Mouse (Mus musculus) embryonic fibroblast, embryonic 13.5 days (primary cell): ENCODE data around the gene Cbx7. TPM values are rescaled to one million over a fixed set of nuclear protein-coding genes. Genes with fewer than 3 reads are reported as not detected.

ENCODE experiments used
- H3K27ac ChIP-seq: 2 replicates; pipeline ENCODE4 v1.5.1; 2012; ENCODE audit warnings: low read length, control low read depth, inconsistent platforms; ENCODE audit not compliant: insufficient read depth
- H3K4me1 ChIP-seq: 2 replicates; pipeline ENCODE4 v1.6.1; 2011; ENCODE audit warnings: low read length; ENCODE audit not compliant: control insufficient read depth, insufficient read depth
- H3K4me3 ChIP-seq: 2 replicates; pipeline ENCODE4 v1.5.1; 2011; ENCODE audit warnings: mild to moderate bottlenecking, control low read depth, low read length; ENCODE audit not compliant: insufficient read depth
- CTCF ChIP-seq: IDR thresholded peaks from 2 replicates; pipeline ENCODE4 v1.5.1; 2011; ENCODE audit warnings: mild to moderate bottlenecking, control low read depth, low read length, moderate library complexity, borderline replicate concordance; ENCODE audit not compliant: insufficient read depth
- POLR2A ChIP-seq: IDR thresholded peaks from 2 replicates; pipeline ENCODE4 v1.6.1; 2011; ENCODE audit warnings: low read depth, mild to moderate bottlenecking, control low read depth, low read length, moderate library complexity
- polyA plus RNA-seq: library from polyadenylated mRNA; stranded (reverse); fragments of >200 nt; gene quantifications from 2 replicates; pipeline ENCODE4 v1.2.4, GENCODE M21; 2011; ENCODE audit warnings: low read depth; ENCODE audit not compliant: missing spikeins, insufficient read length

Cbx7 gene
- polyA plus RNA-seq, 1 experiment = 1.4 TPM

- Histone ChIP-seq H3K27ac (no peak overlapping the region), H3K4me1 (no peaks in the 10 kb centered on the region), H3K4me3 (no peak overlapping the region)
- TF ChIP-seq CTCF (no peak), POLR2A (no peak)
Observed at GRCm38 (mm10) chr15:80001601-80002000, 30.7 kb upstream of the Cbx7 start.

GRCm38 (mm10) chr15:80000694-80001093 is 29.8 kb upstream of the Cbx7 start:
- Histone ChIP-seq H3K4me3 (no peak overlapping the region), H3K27ac (no peak overlapping the region), H3K4me1 (no peaks in the 10 kb centered on the region)
- no peak for TF ChIP-seq CTCF
- TF ChIP-seq POLR2A = no peak

DNA sequence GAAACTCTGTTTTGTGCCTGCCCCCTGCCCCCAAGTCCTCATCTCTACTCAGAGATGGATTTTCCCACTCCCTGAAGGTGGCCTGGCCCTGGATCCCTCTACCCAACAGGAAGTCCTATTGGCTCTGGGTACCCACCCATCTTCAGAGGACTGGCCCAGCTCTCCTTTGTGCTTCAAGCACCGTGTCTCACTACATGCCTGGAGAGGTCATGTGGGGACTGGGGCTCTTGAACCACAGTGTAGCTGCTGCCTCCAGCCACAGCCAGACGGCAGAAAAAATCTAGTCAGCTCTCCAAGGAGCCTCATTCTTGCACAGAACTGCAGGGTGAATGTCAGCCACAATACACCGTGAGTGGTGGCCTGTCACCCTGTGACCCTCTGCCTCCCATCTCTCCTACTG is 27.1 kb upstream of the Cbx7 start:
- TF ChIP-seq CTCF = no peak
- no peak for TF ChIP-seq POLR2A
- Histone ChIP-seq H3K4me3 (no peak overlapping the region), H3K27ac (no peak overlapping the region), H3K4me1 (no peaks in the 10 kb centered on the region)

- no peak for TF ChIP-seq CTCF
- TF ChIP-seq POLR2A = no peak
- Histone ChIP-seq H3K4me1 (no peaks in the 10 kb centered on the region), H3K27ac (no peak overlapping the region), H3K4me3 (no peak overlapping the region)
Observed at GRCm38 (mm10) chr15:79996781-79997180, 25.9 kb upstream of the Cbx7 start.

GRCm38 (mm10) chr15:79995552-79995951 is 24.6 kb upstream of the Cbx7 start:
- Histone ChIP-seq H3K4me3 (no peak overlapping the region), H3K4me1 (no peaks in the 10 kb centered on the region), H3K27ac (no peak overlapping the region)
- TF ChIP-seq CTCF = no peak
- no peak for TF ChIP-seq POLR2A

- Histone ChIP-seq H3K27ac (no peak overlapping the region), H3K4me1 (no peaks in the 10 kb centered on the region), H3K4me3 (no peak overlapping the region)
- TF ChIP-seq POLR2A = no peak
- TF ChIP-seq CTCF = no peak
Observed at GRCm38 (mm10) chr15:79994566-79994965, 23.6 kb upstream of the Cbx7 start.

DNA sequence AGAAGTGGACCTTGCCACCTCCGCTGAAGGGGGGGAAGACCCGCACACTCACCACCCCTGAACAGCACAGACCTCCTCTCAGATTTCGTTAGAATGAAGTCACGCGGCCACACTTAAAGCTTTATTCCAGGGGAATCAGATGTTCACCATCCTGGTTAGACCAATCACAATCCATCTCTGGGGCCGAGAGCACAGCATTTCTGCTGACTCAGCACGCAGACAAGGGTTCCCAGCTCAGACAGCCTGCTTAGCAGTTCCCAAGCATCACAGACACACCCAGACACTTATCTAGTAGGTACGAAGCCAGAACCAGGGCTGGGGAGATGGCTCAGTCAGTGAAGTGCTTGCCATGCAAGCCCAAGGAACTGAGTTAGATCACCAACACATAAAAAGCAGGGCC is 15.3 kb upstream of the Cbx7 start:
- Histone ChIP-seq H3K4me1 (no peaks in the 10 kb centered on the region), H3K27ac (no peak overlapping the region), H3K4me3 (no peak overlapping the region)
- TF ChIP-seq POLR2A (no peak), CTCF (no peak)

- H3K4me3 ChIP-seq = no peak overlapping the region
- H3K27ac ChIP-seq = no peak overlapping the region
- no peak for TF ChIP-seq POLR2A
- TF ChIP-seq CTCF = no peak
- H3K4me1 ChIP-seq = no peaks in the 10 kb centered on the region
Observed at GRCm38 (mm10) chr15:79985471-79985870, 14.6 kb upstream of the Cbx7 start.

GRCm38 (mm10) chr15:79984152-79984551 is 13.2 kb upstream of the Cbx7 start:
- no peak for TF ChIP-seq POLR2A
- Histone ChIP-seq H3K4me1 (no peaks in the 10 kb centered on the region), H3K27ac (no peak overlapping the region), H3K4me3 (no peak overlapping the region)

DNA sequence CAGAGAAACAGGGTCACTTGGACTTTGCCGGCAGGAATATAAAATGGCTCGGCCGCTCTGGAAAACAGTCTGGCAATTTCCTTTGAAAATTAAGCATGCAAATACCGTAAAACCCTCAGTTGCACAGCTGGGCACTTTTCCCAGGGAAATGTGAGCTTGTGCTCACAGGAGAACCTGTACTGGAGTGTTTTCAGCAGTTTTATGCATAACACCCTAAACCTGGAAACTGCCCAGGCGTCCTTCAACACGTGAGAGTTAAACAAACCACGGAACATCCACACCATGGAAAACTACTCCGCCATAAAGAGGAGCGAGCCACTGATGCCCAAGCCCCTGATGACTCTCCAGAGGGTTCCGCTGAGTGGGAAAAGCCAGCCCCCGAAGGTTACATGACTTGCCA is 9.8 kb upstream of the Cbx7 start:
- H3K27ac ChIP-seq = no peak overlapping the region
- TF ChIP-seq CTCF = no peak
- no peak for TF ChIP-seq POLR2A

DNA sequence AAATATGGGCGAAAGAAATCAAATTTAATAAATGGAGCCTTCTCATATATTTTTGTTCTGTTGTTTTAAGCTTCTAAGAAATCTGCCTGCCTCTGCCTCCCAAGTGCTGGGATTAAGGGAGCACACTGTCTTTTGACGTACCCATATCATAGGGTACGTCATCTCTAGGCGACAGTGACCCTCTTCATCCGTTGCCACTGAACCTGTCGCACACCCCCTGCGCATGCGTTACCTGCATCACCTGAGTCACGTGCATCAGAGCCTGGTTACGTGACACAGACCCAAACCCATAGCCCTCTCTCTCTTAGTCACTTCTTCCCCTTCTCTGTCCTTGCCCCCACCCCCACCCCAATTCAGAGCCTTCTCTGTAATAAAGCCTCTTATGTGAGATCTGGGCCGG is 1.3 kb upstream of the Cbx7 start:
- TF ChIP-seq POLR2A = no peak
- TF ChIP-seq CTCF = no peak
- Histone ChIP-seq H3K4me1 (no peaks in the 10 kb centered on the region), H3K27ac (no peak overlapping the region), H3K4me3 (no peak overlapping the region)

More for the DNA sequence above, 9.8 kb upstream of the Cbx7 start:
- no peak overlapping the region for H3K4me3 ChIP-seq
- H3K4me1 ChIP-seq = no peaks in the 10 kb centered on the region
